Mouse (Mus musculus) heart, embryonic 14.5 days (tissue): ENCODE results near the gene BC025920. TPM values are rescaled to one million over a fixed set of nuclear protein-coding genes. Genes with fewer than 3 reads are reported as not detected.

ENCODE experiments used
- ATAC-seq: fragments of 200-750 bp; cut with Nextera tagmentation; 2 replicates; pipeline ENCODE4 v1.8.0; 2017; ENCODE audit warnings: low read depth, moderate TSS enrichment; ENCODE audit not compliant: insufficient number of reproducible peaks, insufficient read depth, low FRiP score
- H3K27ac ChIP-seq, 2 experiments: fragments of 200-500 bp in 1 of 2; fragments of 300-500 bp in 1 of 2; sonication (generic) in 1 of 2; replicated peaks in 1 of 2; 2 replicates each; pipeline ENCODE4 v1.5.1; 2012 to 2014; ENCODE audit warnings: low read depth in 2 of 2, low read length in 2 of 2, control low read depth in 1 of 2, mild to moderate bottlenecking in 1 of 2, mixed read lengths in 1 of 2; ENCODE audit not compliant: control insufficient read depth in 1 of 2, insufficient read depth in 1 of 2
- H3K27me3 ChIP-seq: fragments of 300-500 bp; sonication (generic); 2 replicates; pipeline ENCODE4 v1.6.1; 2014; ENCODE audit warnings: mild to moderate bottlenecking, low read length, control low read depth; ENCODE audit not compliant: control insufficient read depth, insufficient read depth
- H3K36me3 ChIP-seq: fragments of 300-500 bp; sonication (generic); 2 replicates; pipeline ENCODE4 v1.6.1; 2014; ENCODE audit warnings: mild to moderate bottlenecking, control low read depth, low read length, mixed read lengths; ENCODE audit not compliant: control insufficient read depth, insufficient read depth
- H3K4me1 ChIP-seq, 2 experiments: fragments of 200-500 bp in 1 of 2; fragments of 300-500 bp in 1 of 2; sonication (generic) in 1 of 2; 2 replicates each; pipeline ENCODE4 v1.6.1; 2012 to 2014; ENCODE audit warnings: low read length in 2 of 2, control low read depth in 1 of 2, mixed read lengths in 1 of 2; ENCODE audit not compliant: control insufficient read depth in 2 of 2, insufficient read depth in 2 of 2
- H3K4me2 ChIP-seq: fragments of 300-500 bp; sonication (generic); 2 replicates; pipeline ENCODE4 v1.6.1; 2014; ENCODE audit warnings: mild to moderate bottlenecking, low read length
- H3K4me3 ChIP-seq, 2 experiments: fragments of 200-500 bp in 1 of 2; fragments of 300-500 bp in 1 of 2; sonication (generic) in 1 of 2; 2 replicates each; pipeline ENCODE4 v1.5.1; 2012 to 2014; ENCODE audit warnings: low read length in 2 of 2, mild to moderate bottlenecking in 2 of 2, control low read depth in 1 of 2, low read depth in 1 of 2, moderate library complexity in 1 of 2; ENCODE audit not compliant: control insufficient read depth in 1 of 2, insufficient read depth in 1 of 2
- H3K9ac ChIP-seq: fragments of 300-500 bp; sonication (generic); 2 replicates; pipeline ENCODE4 v1.6.1; 2014; ENCODE audit warnings: mild to moderate bottlenecking, low read length
- H3K9me3 ChIP-seq: fragments of 300-500 bp; sonication (generic); 2 replicates; pipeline ENCODE4 v1.6.1; 2016; ENCODE audit warnings: low read length, control low read depth; ENCODE audit not compliant: control insufficient read depth
- WGBS: fragments of 180-500 bp; shearing (Covaris S2); extraction: QIAGEN DNeasy Blood & Tissue Kit; methylation state at CpG from one replicate; pipeline ENCODE4 v1.1.7; 2014; 5-methylcytosine and 5-hydroxymethylcytosine counted together
- polyA plus RNA-seq: library from polyadenylated mRNA; unstranded; fragments of >200 nt; fragmentation: Nextera tagmentation; extraction: Ambion mirVana; gene quantifications from 2 replicates; pipeline ENCODE4 v1.2.1, GENCODE M21; 2014

BC025920 gene
- polyA plus RNA-seq, 1 experiment from 2014 or later, result 0.35 TPM

DNA sequence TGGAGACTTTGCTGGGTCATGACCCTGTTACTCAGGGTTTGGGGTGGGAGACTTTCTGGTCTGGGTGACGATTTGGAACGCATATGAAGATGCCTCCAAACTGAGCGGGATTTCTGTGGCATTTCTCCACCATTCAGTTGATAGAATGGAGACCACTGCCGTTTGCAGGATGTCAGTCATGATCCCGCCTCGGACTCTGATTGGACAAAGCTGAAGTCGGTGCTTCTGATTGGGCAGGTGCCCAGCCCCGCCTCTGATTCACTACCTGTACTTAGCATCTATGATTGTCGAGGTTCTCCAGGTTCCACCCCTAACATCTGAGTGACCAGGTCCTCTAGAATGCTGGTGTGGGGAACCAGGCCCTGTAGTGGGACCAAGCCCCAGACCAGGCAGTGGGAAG, 14.7 kb downstream of the BC025920 start:
- 49% methylated on average over 9 of the region's 9 CpGs for WGBS
- no peak for ATAC-seq
- H3K36me3 ChIP-seq, result peaks cover 48% of the 10 kb centered on the region

DNA sequence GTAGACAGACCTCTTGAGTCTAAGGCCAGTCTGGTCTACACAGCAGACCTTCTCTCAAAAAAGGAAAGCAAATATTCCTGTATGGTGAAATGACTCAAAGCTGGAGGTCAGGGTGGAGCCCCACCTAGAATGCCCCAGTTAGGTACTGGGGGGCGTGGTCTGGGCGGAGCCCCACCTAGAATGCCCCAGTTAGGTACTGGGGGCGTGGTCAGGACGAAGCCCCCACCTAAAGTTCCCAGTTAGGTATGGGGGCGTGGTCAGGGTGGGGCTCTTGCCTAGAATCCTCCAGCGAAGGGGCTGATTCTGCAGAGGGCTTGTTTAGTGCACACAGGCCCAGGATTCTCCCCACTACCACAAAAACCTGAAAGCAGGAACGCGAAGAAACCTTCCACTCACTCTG, 17.4 kb downstream of the BC025920 start:
- Histone ChIP-seq H3K9ac (no peak overlapping the region), H3K27ac (no peak overlapping the region), H3K27me3 (no peaks in the 10 kb centered on the region), H3K4me3 (no peak overlapping the region), H3K9me3 (no peaks in the 10 kb centered on the region), H3K36me3 (peaks cover 49% of the 10 kb centered on the region), H3K4me1 (peaks cover 11 to 14% of the 10 kb centered on the region in 2 experiments), H3K4me2 (no peak overlapping the region)
- 55% methylated on average over 8 of the region's 8 CpGs for WGBS
- no peak for ATAC-seq

More for the DNA sequence above, 14.7 kb downstream of the BC025920 start:
- Histone ChIP-seq H3K9me3 (no peaks in the 10 kb centered on the region), H3K4me1 (no peaks in the 10 kb centered on the region), H3K9ac (no peak overlapping the region), H3K4me3 (no peak overlapping the region), H3K4me2 (no peak overlapping the region), H3K27me3 (no peaks in the 10 kb centered on the region), H3K27ac (no peak overlapping the region)

DNA sequence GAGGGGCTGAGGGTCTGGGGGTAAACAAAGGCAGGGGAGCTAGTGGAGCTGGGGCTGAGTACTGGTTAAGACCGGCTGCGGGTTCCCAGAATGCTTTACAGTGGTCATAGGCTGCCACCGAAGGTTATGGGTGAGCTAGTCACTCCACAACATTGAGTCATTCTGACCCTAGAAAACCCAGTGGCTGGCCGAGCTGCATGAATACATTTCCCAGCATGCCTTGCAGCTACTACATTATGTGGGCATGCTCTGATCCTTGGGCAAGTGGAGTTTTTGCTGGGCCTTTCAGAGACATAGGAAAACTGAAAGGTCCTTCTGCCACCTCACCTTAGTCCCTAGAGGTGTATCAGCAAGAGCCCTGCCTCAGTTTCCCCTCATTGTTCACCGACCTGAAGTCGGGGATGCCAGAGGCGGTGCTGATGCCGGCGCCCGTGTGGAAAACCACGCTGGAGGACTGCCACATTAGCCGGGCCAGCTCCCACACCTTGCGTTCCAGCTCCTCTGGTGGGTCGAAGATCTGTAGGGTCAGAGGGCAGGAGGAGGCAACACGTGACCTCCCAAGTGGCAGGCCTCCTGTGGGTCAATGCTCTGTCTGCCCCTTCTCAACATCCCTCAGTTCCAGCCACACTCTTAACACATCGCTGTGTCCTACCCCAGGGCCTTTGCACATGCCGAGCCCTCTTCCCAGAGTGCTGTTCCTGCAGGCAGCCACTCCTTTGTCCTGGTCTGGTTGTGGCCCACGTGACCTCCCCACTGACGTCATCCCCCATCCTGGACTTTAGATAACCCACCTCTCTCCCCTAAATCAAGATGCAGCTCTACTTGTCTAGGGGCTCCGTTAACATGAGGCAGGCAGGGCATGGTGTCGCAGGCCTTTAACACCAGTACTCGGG, 20.3 kb downstream of the BC025920 start:
- WGBS, result 85% methylated on average over 22 of the region's 22 CpGs
- Histone ChIP-seq H3K27ac (peak overlapping the region in 1 of 2 experiments; percentile 90; a peak in 3 of 4 replicates), H3K9ac (peak overlapping the region; percentile 78), H3K27me3 (no peaks in the 10 kb centered on the region), H3K9me3 (no peaks in the 10 kb centered on the region), H3K4me2 (peak overlapping the region; percentile 79), H3K4me3 (peak overlapping the region; percentile 69 to 89), H3K4me1 (peaks cover 11 to 14% of the 10 kb centered on the region in 2 experiments), H3K36me3 (peaks cover 43% of the 10 kb centered on the region)
- no peak for ATAC-seq

- Histone ChIP-seq H3K9me3 (no peaks in the 10 kb centered on the region), H3K4me2 (peak within 1 kb of the TSS; percentile 79), H3K36me3 (peaks cover 34% of the 10 kb centered on the region), H3K9ac (peak within 1 kb of the TSS; percentile 78), H3K4me1 (peaks cover 11 to 14% of the 10 kb centered on the region in 2 experiments), H3K4me3 (peak within 1 kb of the TSS; percentile 69 to 89), H3K27me3 (no peaks in the 10 kb centered on the region), H3K27ac (peak within 1 kb of the TSS; percentile 90 to 94)
- WGBS, result 5% methylated on average over 40 of the region's 40 CpGs
- peak; percentile 78 for ATAC-seq
These were observed 21.1 kb downstream of the BC025920 start, which contains the start of gene Sirt6 for GRCm38 (mm10) chr10:81626994-81627835. Gene Sirt6, minus strand, starts transcription at chr10:81627797.

GRCm38 (mm10) chr10:81627836-81628220, 21.8 kb downstream of the BC025920 start:
- peaks cover 11 to 14% of the 10 kb centered on the region in 2 experiments for H3K4me1 ChIP-seq
- peak overlapping the region; percentile 78 for H3K9ac ChIP-seq
- 52% methylated on average over 7 of the region's 7 CpGs for WGBS
- peak overlapping the region; percentile 90 to 94 for H3K27ac ChIP-seq
- ATAC-seq, result 0 out of 2 replicates have a peak, but pooled peaks have one; percentile 28
- peaks cover 28% of the 10 kb centered on the region for H3K36me3 ChIP-seq
- peak overlapping the region; percentile 69 to 89 for H3K4me3 ChIP-seq
- H3K4me2 ChIP-seq, result peak overlapping the region; percentile 79
- no peaks in the 10 kb centered on the region for H3K9me3 ChIP-seq
- H3K27me3 ChIP-seq, result no peaks in the 10 kb centered on the region

GRCm38 (mm10) chr10:81628390-81628789, 22.3 kb downstream of the BC025920 start, which contains the start of gene Ankrd24:
Gene Ankrd24, plus strand, starts transcription at chr10:81628540.
- peak within 1 kb of the TSS; percentile 78 for H3K9ac ChIP-seq
- peak within 1 kb of the TSS; percentile 79 for H3K4me2 ChIP-seq
- no peaks in the 10 kb centered on the region for H3K9me3 ChIP-seq
- no peak for ATAC-seq
- H3K27me3 ChIP-seq, result no peaks in the 10 kb centered on the region
- peaks cover 11 to 14% of the 10 kb centered on the region in 2 experiments for H3K4me1 ChIP-seq
- peak within 1 kb of the TSS; percentile 69 to 89 for H3K4me3 ChIP-seq
- peaks cover 25% of the 10 kb centered on the region for H3K36me3 ChIP-seq
- 76% methylated on average over 15 of the region's 16 CpGs for WGBS
- H3K27ac ChIP-seq, result peak within 1 kb of the TSS; percentile 90 to 94
